Comparison of ENCODE assay signal across 11 mouse cellular contexts in genomic region chr17:73068321-73068992, GRCm38 (mm10). TPM values are rescaled to one million over a fixed set of nuclear protein-coding genes. Genes with fewer than 3 reads are reported as not detected.
DNase-seq lines count a peak whose midpoint lies in the region; ATAC-seq and TF ChIP-seq lines count a peak whose summit lies in the region.
"Had no signal": no experiment of that assay in that cellular context is flagged by ENCODE, and none has a peak within 500 bp of the region (broad histone marks: within the 10 kb centered on the region; RNA-seq: fewer than 3 reads in every experiment).

No protein-coding gene starts in this region.

- H3K9me3 ChIP-seq in lung, embryonic 14.5 days (ENCODE audit: low read depth, low read length): no peaks in the 10 kb centered on the region
- no peaks in the 10 kb centered on the region for H3K9me3 ChIP-seq in stomach, embryonic 16.5 days (replicated peaks; ENCODE audit: control insufficient read depth, low read length)

- H3K4me1 ChIP-seq in lung, embryonic 14.5 days (ENCODE audit: insufficient read depth): peaks cover 37% of the 10 kb centered on the region
- H3K4me1 ChIP-seq in lung, adult 2 months (ENCODE audit: control insufficient read depth, insufficient read depth, low read length): peaks cover 8% of the 10 kb centered on the region; the same call in 1 of the 2 replicates
- H3K4me1 ChIP-seq in stomach, embryonic 16.5 days (ENCODE audit: control insufficient read depth, insufficient read depth, low read length): peaks cover 33% of the 10 kb centered on the region

- no peak for ATAC-seq in lung, embryonic 14.5 days (ENCODE audit: insufficient read depth)
- no peak for ATAC-seq in stomach, embryonic 16.5 days (ENCODE audit: insufficient read depth, low FRiP score)

- intact Hi-C loops in heart, postnatal 36 days (cut with DNase I): loop anchor here (2.0 kb wide), 1 partner anchor 38 kb away; the partner anchor contains the start of gene Lclat1

- H3K27ac ChIP-seq in lung, embryonic 14.5 days (ENCODE audit: low read depth): peak overlapping the region; percentile 66; the same call in 1 of the 2 replicates
- peak overlapping the region; percentile 61 for H3K27ac ChIP-seq in stomach, embryonic 16.5 days (ENCODE audit: low read length)

- H3K9ac ChIP-seq in lung, embryonic 14.5 days: no peak overlapping the region
- H3K9ac ChIP-seq in stomach, embryonic 16.5 days (ENCODE audit: low read length): no peak overlapping the region

- peak; percentile 92 for DNase-seq in heart, adult 11 months
- no peak for DNase-seq in heart, postnatal 36 days
- DNase-seq in lung, embryonic 14.5 days: no peak
- no peak for DNase-seq in lung, adult 2 months
- DNase-seq in heart, postnatal 4 days: peak; percentile 39
- no peak for DNase-seq in cerebellum, postnatal 25 days
- no peak for DNase-seq in thymus, postnatal 36 days
- DNase-seq: adrenal gland, adult 8-10 months; cerebellum, adult 11 months; gastrocnemius, postnatal 14 days had no signal

- no peak for TF ChIP-seq CTCF in lung, embryonic 14.5 days (IDR thresholded peaks at IDR 0.05; ENCODE audit: low read depth)
- TF ChIP-seq CTCF in lung, adult 2 months (IDR thresholded peaks at IDR 0.05; ENCODE audit: insufficient read depth, low read length): no peak

- WGBS in lung, embryonic 14.5 days: 70% methylated on average over 10 of the region's 10 CpGs
- 43% methylated on average over 10 of the region's 10 CpGs for WGBS in lung, adult 2 months
- 54% methylated on average over 10 of the region's 10 CpGs for WGBS in stomach, embryonic 16.5 days

- TF ChIP-seq POLR2A in lung, adult 2 months (IDR thresholded peaks at IDR 0.05; ENCODE audit: borderline replicate concordance, extremely low read depth, low read depth, low read length): no peak

- H3K4me2 ChIP-seq in lung, embryonic 14.5 days: no peak overlapping the region
- H3K4me2 ChIP-seq in stomach, embryonic 16.5 days (ENCODE audit: low read depth, low read length): no peak overlapping the region

- no peak overlapping the region for H3K4me3 ChIP-seq in lung, embryonic 14.5 days (ENCODE audit: low read depth, low read length)
- H3K4me3 ChIP-seq in lung, adult 2 months (replicated peaks; ENCODE audit: extremely low read depth, low read depth, low read length): no peak overlapping the region
- no peak overlapping the region for H3K4me3 ChIP-seq in stomach, embryonic 16.5 days (replicated peaks; ENCODE audit: low read length)

- no peaks in the 10 kb centered on the region for H3K27me3 ChIP-seq in lung, embryonic 14.5 days (ENCODE audit: insufficient read depth, low read length)
- no peaks in the 10 kb centered on the region for H3K27me3 ChIP-seq in stomach, embryonic 16.5 days (ENCODE audit: control insufficient read depth, insufficient read depth, low read length)

- H3K36me3 ChIP-seq in lung, embryonic 14.5 days (ENCODE audit: insufficient read depth): no peaks in the 10 kb centered on the region
- no peaks in the 10 kb centered on the region for H3K36me3 ChIP-seq in stomach, embryonic 16.5 days (ENCODE audit: control insufficient read depth, insufficient read depth, low read length)

RNA-seq across cellular contexts. Expression of gene Lclat1, which starts 39.3 kb away (rescaled TPM):
- total RNA-seq in heart, postnatal 36 days (2021): 100 to 1,000 TPM in 1 of 2 experiments, 10 to 100 TPM in 1; 91.4 to 117 TPM
- 23.0 and 25.0 TPM in 2 replicates for polyA plus RNA-seq in lung, embryonic 14.5 days (2014; fragmentation: Nextera tagmentation; extraction: Ambion mirVana)
- 9.4 and 22.8 TPM in 2 replicates for polyA plus RNA-seq in lung, adult 2 months (2012; rRNA removed)
- 100 to 1,000 TPM; 160 to 168 TPM for total RNA-seq in heart, postnatal 4 days (2021)
- polyA plus RNA-seq in stomach, embryonic 16.5 days (2015; fragmentation: Nextera tagmentation; extraction: Ambion mirVana): 14.5 and 15.1 TPM in 2 replicates

Comparison
In these comparisons a context has a peak if more than half of its experiments do, and no peak if none do; other contexts are left out.
1. DNase-seq: peak in heart, adult 11 months (single experiment) and heart, postnatal 4 days (single experiment); none in heart, postnatal 36 days (0 of 2), lung, embryonic 14.5 days (single experiment), lung, adult 2 months (single experiment), cerebellum, postnatal 25 days (0 of 2) and thymus, postnatal 36 days (0 of 2).